Mouse (Mus musculus) retina, adult 2 months (tissue): ENCODE data around the gene Shisal2a.
"Not testable (repeated sequence)": the region's sequence is repeated elsewhere in the genome, so short reads cannot be mapped to it uniquely, and the experiment has no call there.

ENCODE experiments used
- DNase-seq: peaks from one replicate; pipeline ENCODE4 v3.0.0-alpha.2; 2012; ENCODE audit warnings: low read depth, low spot score

Gene Shisal2a

DNA sequence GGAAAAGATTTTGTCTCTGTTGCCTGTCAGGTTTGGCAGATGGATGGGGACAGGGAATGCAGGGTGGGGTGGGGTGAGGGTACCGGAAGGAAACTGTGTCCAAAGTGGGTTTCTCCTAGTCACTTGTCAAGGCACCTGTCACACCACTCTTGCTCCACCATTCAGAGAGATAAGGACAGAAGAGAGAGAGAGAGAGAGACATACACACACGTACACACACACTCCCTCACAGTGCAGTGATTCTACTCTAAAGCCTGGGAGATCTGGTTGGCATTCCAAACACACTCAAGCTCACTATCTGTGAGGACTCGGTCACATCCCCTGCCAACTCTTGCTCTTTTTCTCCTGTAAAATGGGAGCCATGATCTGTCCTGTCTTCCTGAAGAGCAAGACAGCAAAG lies 11.0 kb downstream of the Shisal2a start:
- no peak for DNase-seq

DNA sequence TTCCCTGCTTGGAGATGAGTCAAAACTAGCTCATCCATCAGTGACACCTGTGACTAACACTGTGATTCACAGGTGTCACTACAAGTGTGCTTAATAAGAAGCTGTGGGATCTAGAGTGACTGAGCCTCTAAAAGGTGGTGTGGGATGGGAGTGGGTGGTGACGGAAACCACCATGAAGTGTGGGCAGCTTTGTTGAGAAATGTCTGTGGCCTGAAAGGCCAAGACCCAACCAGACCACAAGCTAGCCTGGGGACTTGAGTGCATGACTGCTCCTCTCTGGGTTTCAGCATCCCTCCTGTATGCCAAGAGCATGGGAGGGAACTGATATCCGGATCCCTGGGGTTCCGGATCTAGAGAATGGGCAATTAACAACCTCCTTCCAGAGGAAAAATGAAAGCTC lies 11.7 kb downstream of the Shisal2a start:
- DNase-seq, result no peak

DNA sequence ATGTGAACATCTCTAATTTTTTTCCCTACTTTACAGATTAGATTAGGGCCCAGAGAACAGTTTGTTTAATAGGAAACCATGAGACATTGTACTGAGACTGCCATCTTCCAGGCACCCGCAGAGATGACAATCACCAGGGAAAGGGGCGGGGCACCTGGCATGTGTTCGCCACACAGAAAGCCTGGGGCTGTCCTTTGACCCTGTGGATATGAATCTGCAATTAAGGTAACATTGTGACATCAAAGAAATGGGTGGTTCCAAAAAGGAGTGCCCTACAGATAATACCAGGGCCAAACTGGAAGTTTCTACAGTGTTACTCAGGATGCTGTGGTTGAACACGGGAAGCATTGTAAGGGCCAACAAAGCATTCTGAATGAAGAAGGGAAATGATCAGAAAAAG lies 12.7 kb downstream of the Shisal2a start:
- DNase-seq, result no peak

DNA sequence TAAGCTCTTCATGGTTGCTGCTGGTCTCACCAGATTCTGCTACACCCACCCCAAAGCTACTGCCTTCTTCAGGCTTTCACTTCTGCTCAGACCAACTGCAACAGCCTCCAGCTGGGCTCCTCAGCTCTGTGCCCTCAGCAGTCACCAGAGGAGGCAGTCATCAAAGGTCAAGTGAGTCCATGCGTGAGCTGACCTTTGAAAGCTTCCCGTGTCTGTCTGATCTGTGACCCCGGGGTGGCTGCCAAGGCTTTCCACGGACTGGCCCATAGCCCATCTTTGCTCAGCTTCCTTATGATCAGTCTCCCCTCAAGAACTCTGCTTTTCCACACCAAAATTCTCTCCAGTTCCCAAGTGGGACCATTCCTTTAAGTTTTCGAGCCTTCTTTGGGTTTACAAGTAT lies 13.9 kb downstream of the Shisal2a start:
- DNase-seq, result no peak

DNA sequence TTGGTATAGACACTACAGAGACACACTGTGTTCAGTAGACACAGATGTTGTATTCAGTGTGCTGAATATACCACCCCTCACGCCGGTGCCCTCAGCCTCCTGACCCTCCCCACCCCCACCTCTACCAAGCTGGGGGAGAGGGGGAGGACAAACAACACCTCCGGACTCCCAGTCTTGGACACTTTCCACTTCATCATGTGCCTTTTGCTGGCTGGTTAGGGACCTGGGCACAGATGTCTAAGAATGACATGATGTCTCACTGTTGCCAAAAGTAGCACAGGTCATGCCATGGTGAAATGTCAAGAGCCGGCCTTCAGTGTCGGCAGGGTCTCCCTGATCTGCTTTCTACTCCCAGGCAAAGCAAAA lies 19.1 kb downstream of the Shisal2a start:
- no peak for DNase-seq

DNA sequence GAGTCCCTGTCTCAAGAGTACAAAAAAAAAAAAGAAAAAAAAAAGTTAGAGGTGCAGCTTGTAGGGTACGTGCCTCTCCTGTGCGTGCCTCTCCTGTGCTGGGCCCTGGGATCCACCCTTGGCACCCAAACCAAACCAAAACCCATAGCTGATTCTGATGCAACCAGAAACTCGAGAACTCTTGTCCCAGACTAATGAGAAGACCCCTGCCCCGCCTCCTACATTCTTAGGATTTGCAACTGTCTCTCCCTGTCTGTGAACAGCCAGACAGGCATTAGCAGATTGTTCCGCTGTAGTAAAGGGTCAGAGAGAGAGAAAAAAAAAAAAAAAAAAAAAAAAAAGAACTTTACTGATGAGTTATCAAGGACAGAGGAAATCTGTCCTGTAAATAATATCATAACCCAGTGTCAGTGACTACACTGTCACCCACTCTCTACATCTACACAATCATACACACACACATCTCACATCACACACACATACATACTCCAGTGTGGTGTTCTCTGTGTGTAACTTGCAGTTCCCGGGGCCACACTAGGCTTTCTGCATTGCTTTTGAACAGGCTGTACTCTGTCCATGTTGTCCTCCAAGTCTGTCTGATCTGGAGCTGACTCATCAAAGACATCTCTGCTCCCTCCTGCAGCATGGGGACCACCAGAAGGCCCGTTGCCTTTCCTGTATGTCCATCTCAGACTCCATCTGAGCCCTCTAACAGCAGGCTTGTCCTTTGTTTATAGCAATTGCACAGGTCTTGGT lies 19.6 kb downstream of the Shisal2a start:
- no peak for DNase-seq

DNA sequence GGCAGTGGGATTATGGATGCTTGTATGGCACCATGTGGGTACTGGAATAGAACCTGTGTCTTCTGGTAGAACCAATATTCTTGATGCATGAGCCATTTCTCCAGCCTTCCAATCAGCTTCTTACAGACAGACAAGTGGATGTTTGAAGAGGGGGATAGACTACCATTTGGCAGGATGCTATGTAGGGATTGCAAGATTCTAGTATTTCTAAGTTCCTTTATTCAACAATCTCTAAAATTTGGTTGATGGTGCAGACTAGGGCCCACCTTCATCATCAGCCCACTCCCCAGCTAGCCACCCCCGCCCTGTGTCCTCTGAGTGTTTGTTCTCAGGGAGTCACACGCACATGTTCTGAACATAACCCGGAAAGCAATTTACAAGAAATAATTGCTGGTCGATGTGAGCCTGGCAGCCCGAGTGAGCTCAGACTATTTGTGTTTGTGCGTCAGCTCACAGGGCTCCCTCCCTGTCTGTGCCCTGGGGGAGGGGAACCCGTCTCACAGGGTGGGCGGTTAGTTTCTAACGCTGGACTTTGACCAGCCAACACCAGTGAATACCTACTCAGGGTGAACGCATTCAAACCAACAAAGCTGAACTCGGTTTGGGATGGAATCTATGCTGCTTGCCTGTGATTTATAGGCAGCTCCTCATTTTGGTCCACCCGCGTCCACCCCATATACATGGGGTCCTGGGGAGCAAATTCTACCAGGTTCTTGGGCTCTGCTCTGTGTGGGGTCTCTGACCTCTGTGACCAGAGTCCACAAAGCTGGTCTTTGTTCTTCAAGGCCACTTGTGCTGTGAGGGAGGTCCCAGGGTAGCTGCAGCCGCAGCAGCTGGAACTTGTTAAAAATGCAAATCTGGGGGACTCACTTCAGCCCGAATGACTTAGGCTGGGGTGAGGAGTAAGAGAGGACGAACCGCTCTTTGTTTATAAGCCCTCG lies 20.6 kb downstream of the Shisal2a start:
- DNase-seq, result no peak

DNA sequence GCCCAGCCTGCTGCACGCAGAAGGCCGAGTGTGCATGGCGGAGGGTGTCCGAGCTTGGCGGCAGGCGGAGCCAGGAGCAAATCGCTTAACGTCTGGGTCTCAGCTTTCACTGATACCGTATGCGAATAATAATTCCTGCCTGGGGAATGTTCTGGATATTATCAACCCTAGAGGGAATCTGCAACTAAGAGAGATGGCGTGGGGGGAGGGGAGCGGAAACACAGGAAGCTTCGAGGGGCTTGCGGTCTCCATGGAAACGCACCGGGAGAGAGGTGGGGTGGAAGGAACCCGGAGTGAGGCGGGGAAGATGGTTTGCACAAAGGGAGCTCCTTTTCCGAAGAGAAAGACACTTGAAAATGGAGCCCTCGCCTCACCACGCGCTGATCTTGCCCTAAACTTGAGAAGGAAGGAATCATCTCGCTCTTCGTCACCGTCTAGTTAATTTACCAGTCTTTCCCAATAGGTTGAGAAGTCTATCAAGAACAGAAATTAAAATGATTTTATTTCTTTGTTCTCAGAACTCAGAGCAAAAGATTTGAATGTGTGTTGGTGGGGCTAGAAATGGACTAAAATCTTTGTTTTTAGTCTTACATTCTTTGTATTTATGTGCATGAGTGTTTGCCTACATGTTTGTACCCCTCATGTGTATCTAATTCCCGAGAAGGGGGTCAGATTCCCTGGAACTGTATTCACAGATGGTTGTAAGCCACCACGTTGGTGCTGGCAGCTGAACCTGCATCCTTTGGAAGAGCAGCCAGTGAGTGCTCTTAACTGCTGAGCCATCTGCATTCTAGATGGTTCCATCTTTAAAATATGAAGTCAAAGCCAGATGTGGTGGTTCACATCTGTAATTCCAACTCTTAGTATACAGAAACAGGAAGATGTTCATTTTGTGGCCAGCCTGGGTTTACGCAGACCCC lies 22.8 kb downstream of the Shisal2a start:
- no peak for DNase-seq

DNA sequence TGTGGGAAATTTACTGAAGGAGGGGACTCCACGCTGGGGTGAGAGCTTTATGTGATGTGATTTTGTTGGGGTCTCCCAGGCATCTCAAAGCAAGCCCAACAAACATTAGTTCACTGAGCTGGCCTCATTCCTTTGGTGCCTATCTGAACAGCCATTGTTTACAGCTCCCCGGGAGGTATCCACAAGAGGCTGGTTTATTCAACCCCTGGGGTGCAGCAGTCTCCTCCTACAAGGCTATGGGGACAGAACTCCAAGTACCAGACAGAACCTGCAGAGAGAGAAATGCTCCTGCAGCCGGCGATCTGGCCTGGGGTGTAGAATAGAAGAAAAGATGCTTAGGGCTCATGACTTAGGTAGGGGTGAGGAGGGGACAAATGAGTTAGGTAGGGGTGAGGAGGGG lies 24.7 kb downstream of the Shisal2a start:
- no peak for DNase-seq

DNA sequence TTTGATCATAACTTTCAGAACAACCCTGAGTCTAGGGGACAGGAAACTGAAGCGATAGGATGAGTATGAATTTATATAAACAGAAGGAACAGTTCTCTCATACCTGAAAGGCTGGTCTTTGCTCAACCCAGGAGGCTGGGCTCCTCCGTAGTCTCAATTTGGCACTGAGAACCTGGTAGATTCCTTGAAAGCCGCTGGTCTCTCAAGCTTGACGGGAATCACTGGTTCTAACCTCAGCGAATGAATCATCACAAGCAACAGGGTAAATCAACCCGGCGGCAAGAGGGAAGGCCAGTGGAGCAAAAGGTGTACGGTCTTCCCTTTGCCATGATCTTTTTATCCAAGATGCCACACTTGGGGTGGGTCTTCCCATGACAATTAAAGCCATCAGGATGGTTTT lies 25.7 kb downstream of the Shisal2a start:
- DNase-seq, result no peak

DNA sequence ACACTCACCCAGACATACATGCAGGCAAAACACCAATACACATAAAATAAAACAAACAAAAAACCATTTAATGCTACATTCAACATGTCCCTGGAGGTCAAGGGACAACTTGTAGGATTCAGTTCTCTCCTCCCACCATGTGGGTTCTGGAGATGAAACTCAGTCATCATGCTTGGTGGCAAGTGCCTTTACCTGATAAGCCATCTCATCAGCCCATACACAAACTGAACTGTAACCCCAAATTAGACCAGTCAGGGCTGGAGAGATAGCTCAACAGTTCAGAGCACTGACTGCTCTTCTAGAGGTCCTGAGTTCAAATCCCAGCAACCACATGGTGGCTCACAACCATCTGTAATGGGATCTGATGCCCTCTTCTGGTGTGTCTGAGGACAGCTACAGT lies 29.6 kb downstream of the Shisal2a start:
- DNase-seq, result not testable (repeated sequence)

DNA sequence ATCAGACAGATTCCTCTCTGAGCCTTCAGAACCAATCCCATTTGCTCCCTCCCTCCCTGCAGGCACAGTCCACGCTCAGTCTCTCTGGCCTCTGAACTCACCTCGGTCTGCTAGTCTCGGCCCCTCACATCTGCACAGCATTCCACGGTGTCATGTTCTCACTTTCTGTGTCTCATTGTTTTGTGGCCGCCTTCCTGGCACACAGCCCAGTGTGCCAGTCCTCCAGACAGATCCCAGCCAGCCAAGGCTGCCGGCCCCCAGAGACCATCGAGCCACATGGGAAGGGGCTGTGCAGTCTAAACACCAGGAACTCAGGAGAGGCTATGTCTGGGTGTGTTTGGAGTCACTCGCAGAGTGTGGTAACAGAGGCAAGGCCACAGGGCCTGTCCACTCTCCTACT lies 32.3 kb downstream of the Shisal2a start:
- DNase-seq, result no peak

DNA sequence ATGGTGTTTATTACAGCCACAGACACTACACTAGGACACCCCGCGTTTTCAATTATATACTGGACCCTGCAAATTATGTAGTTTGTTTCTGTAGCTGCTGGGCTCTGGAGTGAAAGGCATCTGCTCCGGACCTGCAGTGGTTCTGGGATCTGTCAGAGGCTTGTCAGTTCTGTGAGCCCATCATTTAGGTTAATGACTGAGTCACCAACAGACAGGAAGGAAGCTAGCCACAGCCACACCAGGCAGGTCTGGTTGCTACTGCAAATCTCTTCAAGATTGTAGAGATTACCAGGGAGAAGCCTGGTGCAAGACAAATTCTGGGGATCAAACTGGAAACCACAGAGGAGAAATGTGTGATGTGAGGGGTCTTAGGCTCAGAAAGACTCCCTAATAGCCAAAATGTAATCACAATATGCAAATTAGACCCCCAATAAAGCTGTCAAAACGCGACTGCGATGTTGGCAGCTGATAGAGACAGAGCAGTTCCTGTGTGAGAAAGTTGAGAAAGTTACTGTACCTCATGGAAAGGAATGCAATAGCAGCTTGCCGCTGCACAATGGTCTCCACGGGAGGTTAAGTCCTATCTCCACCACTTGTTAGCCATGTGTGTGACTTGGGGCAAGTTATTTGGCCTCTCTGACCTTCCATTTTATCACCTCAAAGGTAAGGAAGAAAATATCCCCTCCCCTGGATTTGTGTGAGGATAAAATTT lies 33.2 kb downstream of the Shisal2a start:
- no peak for DNase-seq

DNA sequence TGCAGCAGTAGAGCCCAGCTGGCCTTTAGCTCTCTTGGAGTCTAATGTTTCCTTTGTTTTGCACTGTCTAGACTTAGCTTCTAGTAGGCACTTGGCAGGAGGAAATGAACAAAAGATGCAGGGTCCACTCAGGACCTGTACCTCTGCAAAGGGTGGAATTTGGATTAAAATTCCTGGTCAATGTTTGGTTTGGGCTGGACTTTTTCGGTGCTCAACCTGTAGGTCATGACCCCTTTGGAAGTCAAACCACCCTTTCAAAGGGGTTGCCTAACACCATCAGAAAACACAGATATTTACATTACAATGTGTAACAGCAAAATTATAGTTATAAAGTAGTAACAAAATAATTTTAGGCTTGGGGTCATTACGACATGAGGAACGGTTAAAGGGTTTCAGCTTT lies 34.1 kb downstream of the Shisal2a start:
- DNase-seq, result no peak

DNA sequence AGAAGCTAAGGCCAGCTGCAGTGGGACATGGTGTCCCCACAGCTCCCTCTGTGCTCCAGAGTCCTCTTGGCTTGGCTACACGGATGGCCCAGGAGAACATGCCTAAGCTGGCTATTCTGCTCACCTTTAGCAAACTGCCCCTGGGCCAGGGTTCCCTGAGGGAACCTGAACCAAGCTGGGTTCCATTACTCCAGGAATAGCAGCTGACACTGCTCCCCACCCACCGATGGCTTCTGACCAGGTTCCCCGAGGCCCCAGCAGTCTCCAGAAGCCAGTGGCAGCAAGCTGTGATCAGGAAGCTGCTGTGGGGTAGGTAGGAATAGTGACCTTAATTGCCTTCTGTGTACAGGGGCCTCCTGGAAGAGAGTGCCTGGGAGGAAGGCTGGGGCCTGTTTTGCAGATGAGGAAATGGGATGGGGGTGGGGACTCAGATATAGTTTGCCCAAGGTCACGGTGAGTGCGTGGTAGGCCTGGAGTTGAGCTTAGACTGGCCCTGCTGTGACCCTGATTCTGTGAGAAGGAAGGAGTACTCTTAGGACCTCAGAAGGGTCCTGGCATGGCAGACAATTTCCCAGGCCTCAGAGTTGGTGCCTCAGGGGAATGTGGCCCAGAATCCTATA lies 34.8 kb downstream of the Shisal2a start:
- DNase-seq, result no peak

DNA sequence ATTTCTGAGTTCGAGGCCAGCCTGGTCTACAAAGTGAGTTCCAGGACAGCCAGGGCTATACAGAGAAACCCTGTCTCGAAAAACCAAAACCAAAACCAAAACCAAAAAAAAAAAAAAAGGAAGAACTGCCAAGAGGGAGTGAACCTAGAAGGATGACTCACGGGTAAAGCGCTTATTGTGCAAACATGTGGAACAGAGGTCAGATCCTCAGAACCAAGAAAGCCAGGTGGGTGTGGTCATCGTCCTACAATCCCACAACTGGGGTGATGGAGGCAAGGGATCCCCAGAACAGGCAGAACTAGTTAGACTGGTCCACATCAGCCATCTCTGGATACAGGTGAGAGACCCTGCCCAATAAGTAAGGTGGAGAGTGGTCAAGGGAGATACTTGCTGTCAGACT lies 36.0 kb downstream of the Shisal2a start:
- DNase-seq, result no peak

DNA sequence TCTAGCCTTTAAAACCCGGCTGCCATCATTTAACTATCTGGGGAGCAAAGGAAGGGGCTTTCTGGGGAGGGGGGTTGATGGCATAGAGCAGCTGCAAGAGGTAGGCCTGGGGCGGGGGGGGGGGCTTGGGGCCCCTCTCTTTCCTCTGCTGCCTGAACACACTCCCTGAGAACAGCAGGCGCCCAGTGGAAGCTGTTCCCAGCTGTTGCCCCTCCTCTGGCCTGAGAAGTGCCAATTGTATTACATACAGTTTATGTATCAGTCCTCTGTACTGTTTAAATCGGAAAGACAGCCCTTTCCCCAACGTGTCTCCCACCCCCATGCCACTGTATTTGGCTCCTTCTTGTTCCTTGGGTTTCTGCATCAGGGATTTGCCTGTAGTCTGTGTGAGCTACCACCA lies 37.3 kb downstream of the Shisal2a start:
- no peak for DNase-seq

DNA sequence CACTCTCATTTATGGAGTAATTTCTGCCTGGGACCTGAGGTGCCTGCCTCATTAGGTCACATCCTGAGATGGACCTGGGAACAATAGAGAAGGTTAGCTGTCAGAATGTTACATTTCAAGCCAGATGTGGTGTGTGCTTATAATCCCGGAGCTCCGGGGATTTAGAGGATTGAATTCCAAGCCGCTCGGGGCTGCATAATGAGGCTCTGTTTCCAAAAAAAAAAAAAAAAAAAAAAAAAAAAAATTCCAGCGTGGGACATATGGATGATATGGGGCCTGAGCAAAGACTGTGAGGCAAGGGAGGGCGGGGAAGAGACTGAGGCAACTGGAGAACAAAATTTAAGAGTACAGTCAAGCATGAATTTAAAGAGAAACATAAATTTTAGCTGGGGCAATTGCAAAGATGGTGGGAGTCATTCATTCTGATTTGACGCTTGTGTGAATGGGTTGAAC lies 38.5 kb downstream of the Shisal2a start:
- no peak for DNase-seq

DNA sequence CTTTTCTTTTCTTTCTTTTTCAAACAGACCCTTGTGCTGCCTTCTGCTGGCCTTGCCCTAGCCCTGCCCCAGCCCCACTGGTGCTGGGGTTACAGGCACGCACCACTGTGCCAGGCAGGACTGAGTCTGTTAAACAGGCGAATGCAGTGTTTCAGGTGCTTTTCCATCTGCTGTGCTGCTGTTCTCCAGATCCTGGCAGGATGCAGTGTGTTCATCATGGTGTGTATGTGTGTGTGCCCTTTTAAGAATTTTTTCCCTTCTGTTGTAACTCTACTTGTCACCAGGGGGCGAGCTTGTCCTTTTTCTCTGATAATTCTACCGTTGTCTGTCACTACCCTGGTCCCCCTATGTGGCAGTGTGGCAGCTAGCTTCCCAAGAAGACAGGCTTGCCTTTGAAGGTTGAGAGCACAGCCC lies 43.9 kb downstream of the Shisal2a start:
- DNase-seq, result no peak

DNA sequence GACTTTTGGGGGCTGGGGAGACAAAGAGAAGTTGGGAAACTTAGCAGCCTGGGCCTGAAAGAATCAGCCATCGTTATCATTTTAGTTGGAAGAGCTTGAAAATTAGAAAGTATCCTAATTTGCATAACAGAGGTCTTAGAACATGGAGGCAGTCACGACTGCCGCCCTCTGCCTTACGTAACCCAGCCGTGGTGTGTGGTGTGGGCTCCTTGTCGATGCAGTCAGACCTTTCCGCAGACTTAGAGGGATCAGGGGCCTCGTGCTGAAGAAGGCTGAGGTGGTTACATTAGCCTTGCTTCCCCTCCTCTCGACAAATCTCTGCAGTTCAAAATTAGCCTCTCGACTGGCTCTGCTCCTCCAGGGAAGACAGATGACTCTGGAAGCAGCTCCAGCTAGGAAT lies 44.3 kb downstream of the Shisal2a start:
- no peak for DNase-seq

DNA sequence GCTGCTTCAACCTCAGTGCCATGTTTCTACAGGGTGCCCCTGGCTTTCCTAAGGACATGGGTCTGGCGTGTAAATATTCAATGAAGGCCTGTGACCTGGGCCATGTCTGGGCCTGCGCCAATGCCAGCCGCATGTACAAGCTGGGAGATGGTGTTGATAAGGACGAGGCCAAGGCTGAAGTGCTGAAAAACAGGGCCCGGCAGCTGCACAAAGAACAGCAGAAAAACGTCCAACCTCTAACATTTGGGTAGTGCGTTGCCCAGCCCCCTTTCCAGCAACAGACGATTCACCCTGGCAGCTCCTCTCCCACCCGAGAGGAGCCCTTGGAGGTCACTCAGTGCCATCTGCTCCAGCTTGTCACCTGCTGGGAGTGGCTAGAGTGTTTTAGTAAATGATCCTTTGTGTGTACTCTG lies 44.8 kb downstream of the Shisal2a start:
- no peak for DNase-seq
